Mouse (Mus musculus): Measurements from ENCODE around the gene Gnao1. TPM values are rescaled to one million over a fixed set of nuclear protein-coding genes. Genes with fewer than 3 reads are reported as not detected.

The Gnao1 gene
- polyA plus RNA-seq, 1 experiment = 0.46 TPM

DNA sequence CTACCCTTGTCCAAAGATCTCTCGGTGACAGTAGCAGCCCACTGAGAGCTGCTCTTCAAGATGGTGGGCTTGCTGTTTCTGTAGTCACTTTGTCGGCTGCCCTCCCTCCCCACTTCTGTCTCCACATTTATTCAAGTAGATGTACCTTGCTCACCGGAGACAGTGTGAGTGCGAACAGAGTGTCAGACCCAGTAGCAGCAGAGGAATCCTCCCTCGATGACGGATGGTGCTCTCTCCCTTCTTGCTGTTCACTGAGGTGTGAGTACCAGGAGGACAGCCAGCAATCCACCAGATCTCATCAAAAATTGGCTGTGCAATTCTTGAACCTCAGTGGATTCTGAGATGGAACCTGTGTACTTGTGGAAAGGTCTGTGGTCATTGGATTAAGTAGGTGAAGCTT lies 6.5 kb downstream of the Gnao1 start:
- no peaks in the 10 kb centered on the region for H3K4me1 ChIP-seq (ENCODE audit: control insufficient read depth, insufficient read depth, low read length)
- H3K27ac ChIP-seq (ENCODE audit: insufficient read depth, low read depth, low read length) = no peak overlapping the region
- no peak overlapping the region for H3K4me3 ChIP-seq (ENCODE audit: insufficient read depth, low read length)
- TF ChIP-seq CTCF (IDR thresholded peaks at IDR 0.05; ENCODE audit: low read depth, low read length) = no peak
- TF ChIP-seq POLR2A (IDR thresholded peaks at IDR 0.05; ENCODE audit: borderline replicate concordance, low read depth, low read length) = no peak

- TF ChIP-seq POLR2A (IDR thresholded peaks at IDR 0.05; ENCODE audit: borderline replicate concordance, low read depth, low read length) (no peak), CTCF (IDR thresholded peaks at IDR 0.05; ENCODE audit: low read depth, low read length) (no peak)
- no peak overlapping the region for H3K4me3 ChIP-seq (ENCODE audit: insufficient read depth, low read length)
- H3K27ac ChIP-seq (ENCODE audit: insufficient read depth, low read depth, low read length) = no peak overlapping the region
- H3K4me1 ChIP-seq (ENCODE audit: control insufficient read depth, insufficient read depth, low read length) = no peaks in the 10 kb centered on the region
Observed at GRCm38 (mm10) chr8:93817366-93817765, 7.6 kb downstream of the Gnao1 start.

GRCm38 (mm10) chr8:93819929-93820328 lies 10.2 kb downstream of the Gnao1 start:
- TF ChIP-seq POLR2A (IDR thresholded peaks at IDR 0.05; ENCODE audit: borderline replicate concordance, low read depth, low read length) (no peak), CTCF (IDR thresholded peaks at IDR 0.05; ENCODE audit: low read depth, low read length) (no peak)
- Histone ChIP-seq H3K4me3 (ENCODE audit: insufficient read depth, low read length) (no peak overlapping the region), H3K4me1 (ENCODE audit: control insufficient read depth, insufficient read depth, low read length) (no peaks in the 10 kb centered on the region), H3K27ac (ENCODE audit: insufficient read depth, low read depth, low read length) (no peak overlapping the region)

- no peaks in the 10 kb centered on the region for H3K4me1 ChIP-seq (ENCODE audit: control insufficient read depth, insufficient read depth, low read length)
- TF ChIP-seq POLR2A (IDR thresholded peaks at IDR 0.05; ENCODE audit: borderline replicate concordance, low read depth, low read length) (no peak), CTCF (IDR thresholded peaks at IDR 0.05; ENCODE audit: low read depth, low read length) (no peak)
- no peak overlapping the region for H3K4me3 ChIP-seq (ENCODE audit: insufficient read depth, low read length)
- no peak overlapping the region for H3K27ac ChIP-seq (ENCODE audit: insufficient read depth, low read depth, low read length)
Observed at GRCm38 (mm10) chr8:93821327-93821726, 11.6 kb downstream of the Gnao1 start.

GRCm38 (mm10) chr8:93825317-93825716 lies 15.6 kb downstream of the Gnao1 start:
- H3K4me1 ChIP-seq (ENCODE audit: control insufficient read depth, insufficient read depth, low read length) = no peaks in the 10 kb centered on the region
- TF ChIP-seq POLR2A (IDR thresholded peaks at IDR 0.05; ENCODE audit: borderline replicate concordance, low read depth, low read length) (no peak), CTCF (IDR thresholded peaks at IDR 0.05; ENCODE audit: low read depth, low read length) (no peak)
- no peak overlapping the region for H3K4me3 ChIP-seq (ENCODE audit: insufficient read depth, low read length)
- no peak overlapping the region for H3K27ac ChIP-seq (ENCODE audit: insufficient read depth, low read depth, low read length)

DNA sequence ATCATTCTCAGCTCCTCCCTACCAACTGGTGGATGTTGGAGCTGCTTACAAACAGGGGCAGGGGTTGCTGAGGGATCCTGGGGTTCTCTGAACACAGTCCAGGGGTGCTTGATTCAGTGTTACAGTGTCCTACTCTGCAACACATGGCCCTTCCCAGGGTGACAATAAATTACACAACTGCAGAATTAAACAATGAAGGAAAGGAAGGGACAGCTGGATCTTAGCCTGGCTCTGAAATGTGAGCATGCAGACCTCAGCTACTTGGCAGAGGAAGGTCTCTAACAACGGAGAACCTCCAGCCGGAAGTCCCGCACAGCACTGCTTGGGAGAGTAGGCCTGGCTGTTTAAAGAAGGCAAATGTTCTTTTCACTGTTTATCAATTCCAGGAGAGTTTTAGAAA lies 20.9 kb downstream of the Gnao1 start:
- no peaks in the 10 kb centered on the region for H3K4me1 ChIP-seq (ENCODE audit: control insufficient read depth, insufficient read depth, low read length)
- no peak overlapping the region for H3K4me3 ChIP-seq (ENCODE audit: insufficient read depth, low read length)
- H3K27ac ChIP-seq (ENCODE audit: insufficient read depth, low read depth, low read length) = no peak overlapping the region
- no peak for TF ChIP-seq CTCF (IDR thresholded peaks at IDR 0.05; ENCODE audit: low read depth, low read length)
- no peak for TF ChIP-seq POLR2A (IDR thresholded peaks at IDR 0.05; ENCODE audit: borderline replicate concordance, low read depth, low read length)

- Histone ChIP-seq H3K4me3 (ENCODE audit: insufficient read depth, low read length) (no peak overlapping the region), H3K27ac (ENCODE audit: insufficient read depth, low read depth, low read length) (no peak overlapping the region), H3K4me1 (ENCODE audit: control insufficient read depth, insufficient read depth, low read length) (no peaks in the 10 kb centered on the region)
- no peak for TF ChIP-seq CTCF (IDR thresholded peaks at IDR 0.05; ENCODE audit: low read depth, low read length)
- no peak for TF ChIP-seq POLR2A (IDR thresholded peaks at IDR 0.05; ENCODE audit: borderline replicate concordance, low read depth, low read length)
Observed at GRCm38 (mm10) chr8:93835771-93836170, 26.0 kb downstream of the Gnao1 start.

- Histone ChIP-seq H3K4me1 (ENCODE audit: control insufficient read depth, insufficient read depth, low read length) (no peaks in the 10 kb centered on the region), H3K27ac (ENCODE audit: insufficient read depth, low read depth, low read length) (no peak overlapping the region), H3K4me3 (ENCODE audit: insufficient read depth, low read length) (no peak overlapping the region)
- TF ChIP-seq CTCF (IDR thresholded peaks at IDR 0.05; ENCODE audit: low read depth, low read length) = no peak
- no peak for TF ChIP-seq POLR2A (IDR thresholded peaks at IDR 0.05; ENCODE audit: borderline replicate concordance, low read depth, low read length)
Observed at GRCm38 (mm10) chr8:93839113-93839512, 29.3 kb downstream of the Gnao1 start.

DNA sequence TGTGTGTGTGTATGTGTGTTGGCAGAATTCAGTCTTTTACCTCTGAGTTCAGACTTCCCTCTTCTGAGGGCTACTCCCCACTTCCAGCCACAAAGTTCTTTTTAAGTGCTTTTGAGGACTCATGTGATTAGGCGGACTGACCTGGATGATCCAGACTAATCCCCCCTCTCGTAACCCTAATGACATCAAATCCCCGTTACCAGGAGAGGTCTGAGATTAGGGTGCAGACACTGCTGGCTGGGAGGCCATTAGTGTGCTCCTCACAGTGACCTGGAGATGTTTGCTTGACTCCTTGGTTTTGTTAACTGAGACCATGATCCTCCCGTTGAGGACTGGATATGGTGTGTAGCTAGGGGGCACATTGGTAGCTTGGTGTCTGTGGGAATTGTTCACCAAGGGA lies 30.7 kb downstream of the Gnao1 start:
- Histone ChIP-seq H3K27ac (ENCODE audit: insufficient read depth, low read depth, low read length) (no peak overlapping the region), H3K4me1 (ENCODE audit: control insufficient read depth, insufficient read depth, low read length) (no peaks in the 10 kb centered on the region), H3K4me3 (ENCODE audit: insufficient read depth, low read length) (no peak overlapping the region)
- TF ChIP-seq POLR2A (IDR thresholded peaks at IDR 0.05; ENCODE audit: borderline replicate concordance, low read depth, low read length) = no peak
- no peak for TF ChIP-seq CTCF (IDR thresholded peaks at IDR 0.05; ENCODE audit: low read depth, low read length)

- no peak overlapping the region for H3K4me3 ChIP-seq (ENCODE audit: insufficient read depth, low read length)
- TF ChIP-seq CTCF (IDR thresholded peaks at IDR 0.05; ENCODE audit: low read depth, low read length) = no peak
- no peak for TF ChIP-seq POLR2A (IDR thresholded peaks at IDR 0.05; ENCODE audit: borderline replicate concordance, low read depth, low read length)
- no peak overlapping the region for H3K27ac ChIP-seq (ENCODE audit: insufficient read depth, low read depth, low read length)
- H3K4me1 ChIP-seq (ENCODE audit: control insufficient read depth, insufficient read depth, low read length) = no peaks in the 10 kb centered on the region
Observed at GRCm38 (mm10) chr8:93840956-93841752, 31.4 kb downstream of the Gnao1 start.
